Mouse (Mus musculus) left cerebral cortex, adult 2 months (tissue): ENCODE data around the gene Shprh. TPM values are rescaled to one million over a fixed set of nuclear protein-coding genes. Genes with fewer than 3 reads are reported as not detected.
"Not testable (repeated sequence)": the region's sequence is repeated elsewhere in the genome, so short reads cannot be mapped to it uniquely, and the experiment has no call there.

Experiments used
- DNase-seq, 2 experiments: peaks; one replicate each; pipeline ENCODE4 v3.0.0; 2021 to 2022; ENCODE audit warnings: low spot score in 2 of 2, mixed read lengths in 1 of 2; ENCODE audit errors: extremely low spot score in 1 of 2
- H3K27ac ChIP-seq: fragments of 200-600 bp; 2 replicates; pipeline ENCODE4 v1.8.1; 2022
- H3K4me3 ChIP-seq: fragments of 200-600 bp; 2 replicates; pipeline ENCODE4 v1.8.1; 2022
- CTCF ChIP-seq: fragments of 200-600 bp; IDR thresholded peaks from 2 replicates; pipeline ENCODE4 v1.8.1; 2022; ENCODE audit warnings: antibody characterized with exemption, mild to moderate bottlenecking, moderate library complexity
- intact Hi-C: fragments of 180-260 bp; cut with DNase I; formaldehyde crosslinking; loops from one replicate; pipeline ENCODE4 v1.15.1; 2025
- total RNA-seq, 2 experiments: library from RNA; stranded (reverse); gene quantifications; 2 replicates each; pipeline ENCODE4 v1.2.3; 2021

Shprh gene
- total RNA-seq, 2 experiments from 2014 or later = 36.9 to 42.2 TPM

- TF ChIP-seq CTCF = no peak
- intact Hi-C loops = no loop called here
- Histone ChIP-seq H3K27ac (no peak overlapping the region), H3K4me3 (no peak overlapping the region)
- no peak for DNase-seq
Observed at GRCm38 (mm10) chr10:11250247-11250997, 101.2 kb downstream of the Shprh start.

GRCm38 (mm10) chr10:11253581-11253980 is 104.4 kb downstream of the Shprh start:
- DNase-seq, intact Hi-C loops, H3K27ac ChIP-seq, H3K4me3 ChIP-seq: not testable (repeated sequence)

- H3K27ac ChIP-seq = no peak overlapping the region
- DNase-seq = no peak
- TF ChIP-seq CTCF = no peak
- intact Hi-C loops = no loop called here
- no peak overlapping the region for H3K4me3 ChIP-seq
Observed at GRCm38 (mm10) chr10:11260119-11260518, 110.9 kb downstream of the Shprh start.

GRCm38 (mm10) chr10:11262292-11262691 is 113.1 kb downstream of the Shprh start:
- H3K27ac ChIP-seq, intact Hi-C loops, H3K4me3 ChIP-seq, DNase-seq: not testable (repeated sequence)

- H3K27ac ChIP-seq, intact Hi-C loops, H3K4me3 ChIP-seq, DNase-seq: not testable (repeated sequence)
Observed at GRCm38 (mm10) chr10:11263795-11264194, 114.6 kb downstream of the Shprh start.

Other genes starting within 250 kb of the Shprh start
- gene Grm1, start 67.1 kb upstream of the Shprh start, total RNA-seq = 10 to 100 TPM; 42.5 to 44.5 TPM
- 10 to 100 TPM; 10.1 to 11.9 TPM for gene Fbxo30, start 131.9 kb downstream of the Shprh start, total RNA-seq
- gene Epm2a, start 194.0 kb downstream of the Shprh start, total RNA-seq = 10 to 100 TPM; 31.1 to 33.5 TPM